Mouse (Mus musculus) heart, adult 18-20 months (tissue): ENCODE data around the gene Fstl1. TPM values are rescaled to one million over a fixed set of nuclear protein-coding genes. Genes with fewer than 3 reads are reported as not detected.
A peak's percentile ranks its signal among the peaks of the same experiment; 100 is the strongest.

Source experiments
- DNase-seq, 2 experiments: peaks; one replicate each; pipeline ENCODE4 v3.0.0; 2021 to 2022; ENCODE audit warnings: mixed read lengths in 1 of 2
- total RNA-seq, 2 experiments: library from RNA; stranded (reverse); gene quantifications; 2 replicates each; pipeline ENCODE4 v1.2.3; 2021

Fstl1 gene
- total RNA-seq, 2 experiments from 2014 or later, result 41.3 to 41.9 TPM

- DNase-seq, result no peak
These were observed 47.3 kb downstream of the Fstl1 start for GRCm38 (mm10) chr16:37823949-37824348.

- DNase-seq, result no peak
These were observed 48.3 kb downstream of the Fstl1 start for GRCm38 (mm10) chr16:37824778-37825505.

DNA sequence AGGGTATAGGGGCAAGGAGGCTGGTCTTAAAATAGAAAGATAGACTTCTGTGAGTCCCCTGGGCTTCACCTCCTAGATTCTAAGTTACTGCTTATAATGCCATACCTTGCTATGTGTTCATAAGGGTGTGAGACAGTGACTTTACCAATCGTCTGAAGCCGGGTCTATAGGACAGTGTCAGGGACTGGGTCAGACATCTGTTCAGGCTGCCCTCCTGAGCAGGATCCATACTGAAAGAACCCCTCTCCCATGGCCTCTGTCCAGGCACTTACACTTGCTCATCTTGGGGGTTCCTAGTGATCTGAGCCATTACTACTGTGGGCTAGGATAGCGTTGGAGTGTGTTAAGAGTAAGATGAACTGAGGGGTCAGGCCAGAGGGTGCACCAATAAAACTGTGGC lies 49.6 kb downstream of the Fstl1 start:
- no peak for DNase-seq

DNA sequence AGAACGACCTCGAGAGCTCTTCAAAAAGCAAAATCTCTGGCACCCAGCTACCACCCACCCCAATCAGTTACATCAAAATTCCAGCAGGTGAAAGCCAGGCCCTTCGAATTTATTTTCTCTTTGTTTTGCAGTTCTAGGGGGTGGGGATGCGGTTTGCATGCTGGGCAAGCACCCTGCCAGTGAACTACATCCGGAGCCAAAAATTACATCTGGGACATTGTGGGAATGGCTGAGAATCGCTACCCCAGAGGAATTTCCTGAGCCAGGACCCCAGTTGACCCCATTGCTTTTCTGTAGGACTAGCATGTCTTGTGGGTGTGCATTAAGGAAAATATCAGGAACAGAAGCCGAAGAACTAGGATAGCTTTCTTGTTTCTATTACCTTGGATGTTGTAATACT lies 54.4 kb downstream of the Fstl1 start:
- DNase-seq, result peak; percentile 30 to 48

GRCm38 (mm10) chr16:37837571-37837970 lies 60.9 kb downstream of the Fstl1 start:
- no peak for DNase-seq

- DNase-seq, result no peak
These were observed 65.8 kb downstream of the Fstl1 start for GRCm38 (mm10) chr16:37842439-37842838.

GRCm38 (mm10) chr16:37843740-37844139 lies 67.1 kb downstream of the Fstl1 start:
- DNase-seq, result no peak

- peak; percentile 49 to 51 for DNase-seq
These were observed 68.7 kb downstream of the Fstl1 start for GRCm38 (mm10) chr16:37845202-37845925.

- DNase-seq, result no peak
These were observed 70.4 kb downstream of the Fstl1 start for GRCm38 (mm10) chr16:37847081-37847480.

DNA sequence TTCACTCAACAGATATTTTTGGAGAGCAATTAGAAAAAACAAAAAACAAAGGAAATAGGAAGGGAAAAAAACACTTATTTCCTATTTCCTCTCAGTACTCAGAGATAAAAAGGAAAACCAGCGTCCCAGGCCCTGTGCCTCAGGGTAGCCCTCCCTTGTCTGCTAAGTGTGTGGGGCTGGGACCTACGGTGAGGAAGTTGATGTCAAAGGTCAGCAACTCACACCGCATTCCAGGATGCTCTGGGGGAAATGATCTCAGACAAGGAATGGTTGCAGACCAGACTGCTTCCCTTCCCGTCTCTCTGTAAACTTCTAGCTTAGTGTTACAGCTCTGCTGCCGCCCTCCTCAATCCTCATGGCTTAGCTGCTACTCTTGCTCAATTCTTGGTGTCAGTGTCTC lies 74.7 kb downstream of the Fstl1 start:
- DNase-seq, result peak; percentile 66 to 86

GRCm38 (mm10) chr16:37853279-37853678 lies 76.6 kb downstream of the Fstl1 start:
- no peak for DNase-seq

- no peak for DNase-seq
These were observed 77.4 kb downstream of the Fstl1 start for GRCm38 (mm10) chr16:37854054-37854453.

DNA sequence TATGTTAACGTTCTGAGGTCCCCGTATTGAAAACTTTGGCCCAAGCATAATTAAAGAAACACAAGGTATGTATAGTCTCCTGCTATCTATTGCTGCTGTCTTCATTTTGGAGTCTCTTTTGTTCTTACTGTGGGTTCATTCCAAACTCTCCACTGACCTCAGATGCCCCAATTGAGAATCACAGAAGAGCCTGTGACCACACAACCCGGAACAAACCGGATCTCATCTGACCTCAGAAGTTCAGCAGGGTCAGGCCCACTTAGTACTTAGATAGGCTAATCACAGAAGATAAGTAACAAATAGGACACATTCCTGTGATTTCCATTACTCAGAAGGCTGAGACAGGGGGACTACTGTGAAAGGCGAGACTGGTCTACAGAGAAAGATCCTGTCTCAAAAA lies 77.9 kb downstream of the Fstl1 start:
- no peak for DNase-seq

- DNase-seq, result no peak
These were observed 78.9 kb downstream of the Fstl1 start for GRCm38 (mm10) chr16:37855583-37855982.

DNA sequence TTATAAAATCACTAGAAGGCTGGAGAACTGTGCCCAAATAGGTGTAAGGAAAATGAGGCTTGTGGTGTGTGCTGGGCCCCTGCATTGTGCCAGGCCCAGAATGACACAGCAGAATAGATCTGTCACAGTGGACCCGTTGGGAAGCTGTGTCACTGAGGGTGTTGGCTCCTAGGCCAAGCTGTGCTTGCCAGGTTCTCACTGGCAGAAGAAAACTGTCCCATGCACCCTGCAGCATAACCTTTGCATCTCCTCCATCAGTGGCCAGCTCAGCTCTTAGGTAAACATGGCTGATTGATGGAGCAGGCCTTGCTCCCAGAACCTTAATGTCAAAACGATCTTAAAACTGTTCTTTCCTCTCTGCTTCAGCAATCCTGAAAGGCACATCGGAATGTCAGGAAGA lies 79.7 kb downstream of the Fstl1 start:
- no peak for DNase-seq

DNA sequence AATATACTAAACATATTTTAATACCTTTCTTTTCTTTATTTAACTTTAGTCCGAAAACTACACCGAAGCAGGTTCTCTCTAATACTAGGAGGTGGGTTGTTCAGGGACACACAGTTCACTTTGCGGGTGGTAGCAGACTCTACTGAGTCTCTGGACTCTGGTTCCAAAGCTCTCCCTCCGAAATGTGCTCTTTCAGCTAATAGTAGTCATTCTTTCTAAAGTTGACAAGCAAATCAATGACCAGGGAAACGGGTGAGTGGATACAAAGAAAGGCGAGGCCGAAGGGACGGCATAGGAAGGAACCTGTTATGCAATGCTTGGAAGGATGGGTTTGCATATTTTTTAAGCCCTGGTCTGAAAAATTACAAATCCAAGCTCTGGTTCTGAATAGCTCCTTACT lies 80.8 kb downstream of the Fstl1 start:
- no peak for DNase-seq

GRCm38 (mm10) chr16:37860213-37860612 lies 83.5 kb downstream of the Fstl1 start:
- no peak for DNase-seq

DNA sequence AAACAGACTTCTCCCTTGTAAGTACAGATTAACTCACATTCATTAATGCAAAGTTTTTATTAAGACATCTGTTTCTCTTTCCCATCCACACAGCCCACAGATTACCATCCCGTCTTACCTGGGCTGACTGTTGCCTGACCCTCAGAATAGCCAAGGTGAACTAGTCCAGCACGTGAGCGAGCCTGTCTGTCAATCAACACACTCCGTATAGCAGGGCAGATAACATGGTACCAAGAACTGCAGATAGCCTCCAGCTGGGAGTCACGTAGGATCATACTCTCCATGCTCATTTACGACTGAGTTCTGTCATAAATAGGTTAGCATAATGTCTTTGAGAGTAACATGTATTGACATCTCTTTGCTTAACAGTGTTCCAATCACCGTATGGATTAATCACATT lies 84.4 kb downstream of the Fstl1 start, which contains the start of gene Gm36028:
TSS of gene Gm36028 (minus strand) at position 118 of the 400 bp plus-strand sequence.
- DNase-seq, result no peak

DNA sequence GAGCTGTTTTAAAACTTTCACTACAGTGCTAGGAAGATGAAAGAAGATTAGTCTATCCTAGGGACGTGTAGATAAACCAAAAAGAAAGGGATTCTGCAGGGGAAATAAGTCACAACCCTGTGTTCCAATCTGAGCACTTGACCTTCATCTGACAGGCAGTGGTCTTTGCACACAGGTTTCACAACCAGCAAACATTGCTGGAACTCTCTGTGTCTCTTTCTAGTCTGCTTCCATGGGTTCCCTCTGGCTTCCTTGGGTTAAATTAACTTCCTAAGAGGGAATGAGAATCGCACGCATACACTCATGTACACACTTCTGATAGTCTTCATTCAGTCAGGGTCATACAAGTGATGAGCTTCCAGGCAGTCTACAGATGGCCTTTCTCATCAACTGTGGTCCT lies 87.2 kb downstream of the Fstl1 start:
- no peak for DNase-seq

DNA sequence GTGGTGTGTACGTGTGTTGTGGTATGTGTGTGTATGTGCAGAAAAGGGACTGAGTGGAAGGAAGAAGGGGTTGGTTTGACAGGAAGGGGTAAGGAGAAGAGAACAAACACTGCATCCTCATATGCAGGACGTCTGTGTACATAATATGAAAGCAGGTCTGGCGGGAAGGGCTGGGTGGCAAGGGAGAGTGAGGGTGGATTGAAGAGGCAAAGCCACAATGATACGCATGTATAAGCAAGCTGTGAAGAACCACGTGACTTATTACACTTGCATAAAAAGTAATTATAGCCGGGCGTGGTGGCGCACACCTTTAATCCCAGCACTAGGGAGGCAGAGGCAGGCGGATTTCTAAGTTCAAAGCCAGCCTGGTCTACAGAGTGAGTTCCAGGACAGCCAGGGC lies 89.2 kb downstream of the Fstl1 start:
- DNase-seq, result no peak

DNA sequence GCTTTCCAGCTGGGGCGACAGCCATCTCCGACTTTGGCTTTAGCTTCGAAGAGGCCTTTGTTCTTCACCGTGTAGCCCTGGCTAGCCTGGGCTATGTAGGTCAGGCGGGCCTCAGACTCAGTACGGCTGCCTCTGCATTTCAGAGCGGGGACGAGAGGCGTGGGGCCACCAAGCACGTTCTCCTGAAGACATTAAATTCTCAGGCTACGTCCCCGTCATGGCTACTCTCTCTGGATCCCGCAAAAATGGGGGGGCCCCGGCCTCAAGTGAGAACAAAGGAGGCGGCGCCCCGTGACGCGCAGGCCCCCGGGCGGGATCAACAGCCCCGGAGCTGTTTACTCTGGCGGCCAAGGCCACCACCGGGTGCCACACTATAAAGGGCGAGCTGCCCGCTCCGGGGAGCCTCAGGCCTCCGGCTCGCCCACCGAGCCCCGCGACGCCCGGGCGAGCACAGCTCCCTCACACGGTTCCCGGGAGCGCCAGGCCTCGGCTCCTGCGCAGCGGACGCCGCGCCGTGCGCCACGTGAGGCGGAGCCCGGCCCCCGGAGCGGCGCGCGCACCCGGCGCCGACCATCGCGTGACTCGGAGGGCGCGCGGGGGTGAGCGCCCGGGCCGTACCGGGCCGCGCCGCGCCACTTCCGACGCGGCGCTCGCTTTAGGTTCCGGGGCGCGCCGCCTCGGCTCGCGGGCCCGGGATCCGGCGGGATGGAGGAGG lies 91.3 kb downstream of the Fstl1 start, which contains the start of gene Lrrc58:
TSS of gene Lrrc58 (plus strand) at position 599 of the 715 bp plus-strand sequence.
- peak; percentile 89 to 91 for DNase-seq

GRCm38 (mm10) chr16:37868506-37869469 lies 92.1 kb downstream of the Fstl1 start:
- peak in 1 of 2 experiments; percentile 71 for DNase-seq
